Mouse (Mus musculus) limb, embryonic 11.5 days (tissue): ENCODE results near the gene Xpr1. TPM values are rescaled to one million over a fixed set of nuclear protein-coding genes. Genes with fewer than 3 reads are reported as not detected.

Source experiments
- ATAC-seq: fragments of 200-750 bp; cut with Nextera tagmentation; 2 replicates; pipeline ENCODE4 v1.8.0; 2017; ENCODE audit warnings: low read depth; ENCODE audit not compliant: insufficient number of reproducible peaks, low FRiP score, low TSS enrichment
- DNase-seq: peaks from one replicate; pipeline ENCODE4 v3.0.0-alpha.2; 2015; ENCODE audit warnings: low spot score
- H3K27ac ChIP-seq: fragments of 300-500 bp; sonication (generic); replicated peaks from 2 replicates; pipeline ENCODE4 v1.5.1; 2014; ENCODE audit warnings: low read depth, mild to moderate bottlenecking, low read length
- H3K27me3 ChIP-seq: fragments of 300-500 bp; sonication (generic); 2 replicates; pipeline ENCODE4 v1.6.1; 2014; ENCODE audit warnings: mild to moderate bottlenecking, low read length, mixed read lengths; ENCODE audit not compliant: control insufficient read depth, insufficient read depth
- H3K36me3 ChIP-seq: fragments of 300-500 bp; sonication (generic); 2 replicates; pipeline ENCODE4 v1.6.1; 2014; ENCODE audit warnings: mild to moderate bottlenecking, low read length, moderate library complexity, mixed read lengths; ENCODE audit not compliant: control insufficient read depth, insufficient read depth
- H3K4me1 ChIP-seq: fragments of 300-500 bp; sonication (generic); 2 replicates; pipeline ENCODE4 v1.6.1; 2014; ENCODE audit warnings: low read length, mixed read lengths; ENCODE audit not compliant: control insufficient read depth, insufficient read depth
- H3K4me2 ChIP-seq: fragments of 300-500 bp; sonication (generic); 2 replicates; pipeline ENCODE4 v1.6.1; 2014; ENCODE audit warnings: low read depth, mild to moderate bottlenecking, moderate library complexity; ENCODE audit not compliant: severe bottlenecking
- H3K4me3 ChIP-seq: fragments of 300-500 bp; sonication (generic); 2 replicates; pipeline ENCODE4 v1.5.1; 2014; ENCODE audit warnings: low read depth, low read length
- H3K9ac ChIP-seq: fragments of 300-500 bp; sonication (generic); 2 replicates; pipeline ENCODE4 v1.6.1; 2014; ENCODE audit warnings: mild to moderate bottlenecking, low read length
- H3K9me3 ChIP-seq: fragments of 300-500 bp; sonication (generic); 2 replicates; pipeline ENCODE4 v1.6.1; 2016; ENCODE audit warnings: low read length; ENCODE audit not compliant: control insufficient read depth
- WGBS: fragments of 180-500 bp; shearing (Covaris S2); extraction: QIAGEN DNeasy Blood & Tissue Kit; methylation state at CpG from one replicate; pipeline ENCODE4 v1.1.7; 2014; 5-methylcytosine and 5-hydroxymethylcytosine counted together
- polyA plus RNA-seq: library from polyadenylated mRNA; unstranded; fragments of >200 nt; fragmentation: Nextera tagmentation; extraction: Ambion mirVana; gene quantifications from 2 replicates; pipeline ENCODE4 v1.2.1, GENCODE M21; 2014

Gene Xpr1
- polyA plus RNA-seq, 1 experiment from 2014 or later = 7.1 TPM

DNA sequence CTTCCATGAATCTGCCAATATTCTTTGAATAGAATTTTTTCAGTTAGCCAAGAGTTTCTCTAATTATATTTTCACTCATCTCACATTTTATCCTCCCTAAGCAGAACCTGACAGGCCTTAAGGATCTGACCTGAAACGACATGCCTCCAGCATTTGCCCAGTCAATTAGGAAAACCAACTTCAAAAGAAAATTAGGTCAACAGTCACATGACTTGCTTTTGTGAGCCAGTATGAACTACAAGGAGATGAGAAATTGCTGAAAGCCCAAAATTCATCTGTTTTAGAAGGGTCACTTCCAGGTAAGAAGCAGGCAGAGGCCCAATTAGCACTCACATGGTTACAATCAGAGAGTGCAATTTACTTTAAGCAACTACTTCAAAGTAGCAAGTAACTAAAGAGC, 44.4 kb downstream of the Xpr1 start:
- Histone ChIP-seq H3K4me3 (no peak overlapping the region), H3K27ac (no peak overlapping the region), H3K4me2 (no peak overlapping the region), H3K9ac (no peak overlapping the region), H3K27me3 (no peaks in the 10 kb centered on the region), H3K4me1 (no peaks in the 10 kb centered on the region), H3K36me3 (no peaks in the 10 kb centered on the region), H3K9me3 (no peaks in the 10 kb centered on the region)
- ATAC-seq (no peak), DNase-seq (no peak)
- 5% methylated on average over 1 of the region's 1 CpGs for WGBS

DNA sequence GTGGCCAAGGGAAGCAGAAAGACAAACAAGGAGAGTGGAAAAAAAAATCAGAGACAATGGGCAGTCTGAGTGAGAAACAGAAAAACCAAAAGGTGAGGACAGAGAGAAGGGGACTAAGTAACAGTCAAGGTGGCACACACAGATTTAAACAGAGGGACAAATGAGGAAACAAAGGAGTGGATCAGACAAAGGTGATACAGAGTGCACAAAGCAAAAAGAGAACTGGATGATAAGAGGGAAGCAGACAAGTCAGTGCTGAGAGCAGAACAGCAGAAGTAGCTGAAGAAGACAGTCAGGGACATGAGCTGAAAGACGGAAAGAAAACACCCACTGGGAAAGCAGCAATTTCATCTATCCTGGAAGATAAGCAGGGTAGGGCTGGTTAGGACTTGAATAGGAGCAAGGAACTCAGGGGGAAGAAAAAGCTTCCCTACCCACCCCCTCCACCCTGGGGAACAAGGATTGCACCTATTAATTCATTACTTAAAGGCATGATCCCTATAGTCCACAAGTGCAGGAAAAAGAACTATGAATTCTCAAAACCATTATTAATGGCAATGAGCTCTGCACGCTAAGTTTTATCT, 47.0 kb downstream of the Xpr1 start:
- 78% methylated on average over 2 of the region's 2 CpGs for WGBS

DNA sequence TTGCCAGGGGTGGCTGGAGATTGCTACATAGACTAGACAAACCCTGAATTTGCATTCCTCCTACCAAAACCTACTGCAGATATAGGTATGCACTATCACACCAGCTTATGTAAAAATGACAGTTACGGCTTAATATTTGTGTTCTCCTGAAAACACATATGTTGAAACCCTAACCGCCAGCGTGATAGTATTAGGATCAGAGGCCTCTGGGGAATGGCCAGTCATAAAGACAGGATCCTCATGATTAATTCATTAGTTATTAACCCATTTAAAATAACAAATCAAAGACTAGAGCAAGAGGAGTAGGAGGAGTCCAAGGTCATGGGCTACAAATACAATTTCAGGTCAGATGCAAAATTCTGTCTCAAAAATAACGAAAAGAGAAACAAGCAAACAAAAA, 50.8 kb downstream of the Xpr1 start:
- DNase-seq (no peak), ATAC-seq (no peak)
- H3K36me3 ChIP-seq = no peaks in the 10 kb centered on the region
- WGBS = 92% methylated on average over 4 of the region's 4 CpGs
- H3K9me3 ChIP-seq = no peaks in the 10 kb centered on the region
- H3K4me3 ChIP-seq = no peak overlapping the region
- no peak overlapping the region for H3K9ac ChIP-seq
- H3K4me2 ChIP-seq = no peak overlapping the region
- H3K4me1 ChIP-seq = no peaks in the 10 kb centered on the region
- H3K27me3 ChIP-seq = no peaks in the 10 kb centered on the region
- no peak overlapping the region for H3K27ac ChIP-seq

More for the DNA sequence above, 47.0 kb downstream of the Xpr1 start:
- Histone ChIP-seq H3K9ac (no peak overlapping the region), H3K4me2 (no peak overlapping the region), H3K27me3 (no peaks in the 10 kb centered on the region), H3K9me3 (no peaks in the 10 kb centered on the region), H3K4me1 (no peaks in the 10 kb centered on the region), H3K27ac (no peak overlapping the region), H3K36me3 (no peaks in the 10 kb centered on the region), H3K4me3 (no peak overlapping the region)
- ATAC-seq (no peak), DNase-seq (no peak)

DNA sequence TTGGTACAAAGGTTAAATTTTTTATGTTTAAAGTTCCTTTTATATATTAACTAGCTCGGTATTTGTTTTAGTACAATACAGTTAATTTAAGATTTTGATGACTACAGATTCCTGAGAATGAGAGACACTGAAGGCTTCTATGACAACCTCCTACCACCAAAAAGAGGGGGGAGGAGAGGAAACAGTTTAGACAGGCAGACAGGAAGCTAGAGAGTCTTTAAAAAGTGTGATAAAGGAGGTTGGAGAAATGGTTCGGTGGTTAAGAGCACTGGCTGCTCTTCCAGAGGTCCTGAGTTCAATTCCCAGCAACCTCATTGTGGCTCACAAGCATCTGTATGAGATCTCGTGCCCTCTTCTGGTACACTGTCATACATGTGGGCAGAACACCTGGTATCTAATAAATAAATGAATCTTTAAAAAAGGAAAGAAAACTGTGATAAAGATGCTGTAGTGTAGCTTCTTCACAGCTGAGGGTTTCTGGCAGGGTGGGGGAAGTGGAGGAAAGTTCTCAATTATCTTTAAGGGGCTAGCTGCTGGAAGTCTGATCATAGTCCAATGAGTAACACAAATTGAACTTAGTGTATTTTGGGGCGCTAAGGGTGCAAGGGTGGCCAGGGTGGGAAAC, 55.6 kb downstream of the Xpr1 start:
- Histone ChIP-seq H3K4me2 (no peak overlapping the region), H3K27me3 (no peaks in the 10 kb centered on the region), H3K4me1 (no peaks in the 10 kb centered on the region), H3K9ac (no peak overlapping the region), H3K4me3 (no peak overlapping the region), H3K9me3 (no peaks in the 10 kb centered on the region), H3K27ac (no peak overlapping the region), H3K36me3 (no peaks in the 10 kb centered on the region)
- DNase-seq = no peak
- WGBS = 86% methylated on average over 4 of the region's 4 CpGs
- ATAC-seq = no peak

DNA sequence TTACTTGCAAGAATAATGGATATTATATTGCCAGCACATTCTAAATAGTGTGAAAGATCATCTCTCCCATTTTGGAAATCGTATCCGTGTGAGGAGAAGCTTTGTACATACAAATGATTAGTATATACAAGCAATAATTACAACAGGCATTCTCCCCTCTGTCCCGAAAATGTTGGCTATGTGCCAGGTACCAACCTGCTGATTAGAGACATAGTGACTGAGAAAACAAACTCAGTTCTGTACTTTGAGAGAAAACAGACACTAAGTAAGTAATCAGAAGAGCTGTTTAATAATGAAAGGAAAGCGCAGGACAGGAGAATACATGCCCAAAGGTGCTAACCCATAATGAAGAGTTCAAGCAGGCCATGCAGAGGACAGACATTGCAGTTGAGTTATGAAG, 64.1 kb downstream of the Xpr1 start:
- no peak for ATAC-seq
- H3K4me2 ChIP-seq = no peak overlapping the region
- DNase-seq = no peak
- no peaks in the 10 kb centered on the region for H3K36me3 ChIP-seq
- H3K4me1 ChIP-seq = no peaks in the 10 kb centered on the region
- WGBS = 81% methylated on average over 4 of the region's 4 CpGs
- no peak overlapping the region for H3K27ac ChIP-seq
- H3K4me3 ChIP-seq = no peak overlapping the region
- no peaks in the 10 kb centered on the region for H3K9me3 ChIP-seq
- H3K9ac ChIP-seq = no peak overlapping the region
- H3K27me3 ChIP-seq = no peaks in the 10 kb centered on the region

DNA sequence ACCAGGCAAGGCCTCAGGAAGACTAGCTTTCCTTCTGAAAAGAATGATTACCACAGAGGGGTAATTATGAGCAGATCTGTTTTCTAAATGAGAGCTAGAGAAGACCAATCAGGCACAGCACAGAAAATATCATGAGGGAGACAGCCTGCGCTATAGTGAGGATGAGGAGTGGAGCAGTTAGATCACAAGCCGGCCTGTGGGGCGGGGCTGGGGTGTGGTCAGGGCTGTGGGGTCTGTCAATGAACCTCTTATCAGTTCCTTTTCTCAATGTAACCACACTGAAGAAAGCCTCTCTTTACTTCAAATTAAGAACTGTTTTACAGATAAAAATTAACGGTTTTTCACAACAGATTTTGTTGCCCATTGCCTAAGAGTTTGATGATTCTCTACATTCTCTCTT, 65.7 kb downstream of the Xpr1 start:
- no peak for ATAC-seq
- no peak overlapping the region for H3K9ac ChIP-seq
- no peak overlapping the region for H3K4me2 ChIP-seq
- no peaks in the 10 kb centered on the region for H3K27me3 ChIP-seq
- H3K36me3 ChIP-seq = no peaks in the 10 kb centered on the region
- H3K4me1 ChIP-seq = no peaks in the 10 kb centered on the region
- 76% methylated on average over 4 of the region's 4 CpGs for whole genome bisulfite sequencing
- H3K4me3 ChIP-seq = no peak overlapping the region
- DNase-seq = no peak
- no peak overlapping the region for H3K27ac ChIP-seq
- H3K9me3 ChIP-seq = no peaks in the 10 kb centered on the region

DNA sequence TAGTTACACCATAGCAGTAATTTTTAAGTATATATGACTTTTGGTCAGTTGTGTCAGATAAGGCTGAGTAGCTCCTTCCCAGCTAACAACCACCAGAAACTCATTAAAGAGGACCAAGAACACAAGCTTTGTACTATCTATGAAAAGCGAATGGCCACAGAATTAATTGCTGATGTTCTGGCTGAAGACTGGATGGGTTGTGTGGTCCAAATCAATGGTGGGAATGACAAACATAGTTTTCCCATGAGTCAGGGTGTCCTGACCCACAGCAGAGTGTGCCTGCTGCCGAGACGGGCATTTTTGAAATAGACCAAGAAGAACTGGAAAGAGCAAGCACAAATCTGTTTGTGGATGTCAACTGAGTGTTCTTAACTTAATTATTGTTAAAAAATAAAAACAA, 68.7 kb downstream of the Xpr1 start:
- H3K4me3 ChIP-seq = no peak overlapping the region
- 96% methylated on average over 3 of the region's 3 CpGs for WGBS
- DNase-seq (no peak), ATAC-seq (no peak)
- no peaks in the 10 kb centered on the region for H3K27me3 ChIP-seq
- H3K4me1 ChIP-seq = no peaks in the 10 kb centered on the region
- no peak overlapping the region for H3K9ac ChIP-seq
- no peaks in the 10 kb centered on the region for H3K36me3 ChIP-seq
- no peak overlapping the region for H3K4me2 ChIP-seq
- no peaks in the 10 kb centered on the region for H3K9me3 ChIP-seq
- H3K27ac ChIP-seq = no peak overlapping the region

DNA sequence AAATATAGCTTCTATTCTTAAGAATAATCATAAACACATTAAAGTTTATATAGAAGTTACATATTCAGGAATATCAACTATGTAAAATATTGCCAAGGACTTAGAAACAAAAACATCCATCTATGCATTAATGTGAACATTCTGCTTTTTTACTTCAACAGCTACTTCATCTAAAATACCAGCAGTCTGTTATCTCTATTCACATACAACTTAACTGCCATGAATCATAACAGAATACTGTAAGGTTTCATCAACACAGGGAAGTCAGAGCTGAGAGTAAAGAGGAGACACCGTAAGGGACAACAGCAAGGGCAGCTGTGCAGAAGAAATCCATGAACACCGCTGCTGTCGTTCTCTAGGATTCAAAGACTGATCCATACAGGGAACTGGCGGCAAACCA, 69.9 kb downstream of the Xpr1 start:
- H3K36me3 ChIP-seq = no peaks in the 10 kb centered on the region
- no peak overlapping the region for H3K9ac ChIP-seq
- H3K9me3 ChIP-seq = no peaks in the 10 kb centered on the region
- no peak for ATAC-seq
- no peaks in the 10 kb centered on the region for H3K4me1 ChIP-seq
- H3K27ac ChIP-seq = no peak overlapping the region
- H3K4me2 ChIP-seq = no peak overlapping the region
- no peak overlapping the region for H3K4me3 ChIP-seq
- no peaks in the 10 kb centered on the region for H3K27me3 ChIP-seq
- DNase-seq = no peak
- WGBS = 92% methylated on average over 4 of the region's 4 CpGs

DNA sequence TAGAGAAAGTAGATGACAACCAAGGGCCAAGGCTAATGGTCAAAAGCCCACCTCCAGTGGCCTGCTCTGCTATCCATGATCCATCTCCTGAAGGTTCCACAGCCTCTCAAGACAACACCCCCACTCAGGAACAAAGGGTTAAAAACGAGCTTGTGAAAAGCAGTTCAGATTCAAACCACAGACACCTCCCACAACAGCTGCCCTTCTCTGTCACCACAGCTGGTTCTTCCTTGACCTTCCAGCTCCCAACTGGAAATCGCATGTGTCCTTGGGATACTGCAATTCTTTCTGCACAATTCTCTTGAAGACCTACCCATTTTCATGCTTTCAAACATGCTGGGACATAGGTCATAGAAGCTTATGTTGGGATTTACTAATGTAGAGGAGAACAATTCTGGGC, 73.2 kb downstream of the Xpr1 start:
- WGBS = 84% methylated on average over 2 of the region's 2 CpGs
- ATAC-seq = no peak
- H3K4me2 ChIP-seq = no peak overlapping the region

More for the DNA sequence above, 73.2 kb downstream of the Xpr1 start:
- no peaks in the 10 kb centered on the region for H3K9me3 ChIP-seq
- H3K27ac ChIP-seq = no peak overlapping the region
- no peaks in the 10 kb centered on the region for H3K36me3 ChIP-seq
- H3K27me3 ChIP-seq = no peaks in the 10 kb centered on the region
- H3K4me3 ChIP-seq = no peak overlapping the region
- no peak overlapping the region for H3K9ac ChIP-seq
- DNase-seq = no peak
- H3K4me1 ChIP-seq = no peaks in the 10 kb centered on the region
